Mouse (Mus musculus) myocyte (in vitro differentiated cells): ENCODE data around the gene Ddx58. TPM values are rescaled to one million over a fixed set of nuclear protein-coding genes. Genes with fewer than 3 reads are reported as not detected.

Experiments used
- H3K27me3 ChIP-seq: one replicate; pipeline ENCODE4 v1.6.1; 2011; ENCODE audit not compliant: control insufficient read depth, insufficient read depth, insufficient read length
- H3K36me3 ChIP-seq: one replicate; pipeline ENCODE4 v1.6.1; 2011; ENCODE audit not compliant: control insufficient read depth, insufficient read depth
- H3K4me2 ChIP-seq: one replicate; pipeline ENCODE4 v1.6.1; 2011; ENCODE audit warnings: low read depth, control low read depth
- H3K4me3 ChIP-seq: one replicate; pipeline ENCODE4 v1.5.1; 2011; ENCODE audit warnings: mild to moderate bottlenecking, control low read depth, moderate library complexity
- H3K79me2 ChIP-seq: one replicate; pipeline ENCODE4 v1.6.1; 2011; ENCODE audit not compliant: control insufficient read depth, insufficient read depth
- H3ac ChIP-seq: one replicate; pipeline ENCODE4 v1.6.1; 2011; ENCODE audit not compliant: control insufficient read depth, insufficient read length
- CEBPB ChIP-seq: IDR thresholded peaks from 2 replicates; pipeline ENCODE4 v1.6.1; 2011; ENCODE audit warnings: mild to moderate bottlenecking, moderate library complexity; ENCODE audit not compliant: poor library complexity, insufficient read depth, severe bottlenecking
- E2F4 ChIP-seq: IDR thresholded peaks from one replicate; pipeline ENCODE4 v1.6.1; 2011; ENCODE audit warnings: mild to moderate bottlenecking, control low read depth, moderate library complexity; ENCODE audit not compliant: insufficient read depth
- MAX ChIP-seq: IDR thresholded peaks from one replicate; pipeline ENCODE4 v1.6.1; 2011; ENCODE audit warnings: low read depth, mild to moderate bottlenecking, control low read depth
- MYOD1 ChIP-seq, 3 experiments: IDR thresholded peaks; one replicate each; pipeline ENCODE4 v1.6.1; 2011; ENCODE audit warnings: control low read depth in 2 of 3, low read depth in 2 of 3, mild to moderate bottlenecking in 2 of 3, moderate library complexity in 1 of 3; ENCODE audit not compliant: insufficient read length in 2 of 3, control insufficient read depth in 1 of 3
- MYOG ChIP-seq, 3 experiments: IDR thresholded peaks; one replicate each; pipeline ENCODE4 v1.6.1; 2011; ENCODE audit warnings: control low read depth in 2 of 3, low read depth in 2 of 3, mild to moderate bottlenecking in 2 of 3; ENCODE audit not compliant: insufficient read length in 2 of 3, control insufficient read depth in 1 of 3, insufficient read depth in 1 of 3
- POLR2A ChIP-seq: IDR thresholded peaks from one replicate; pipeline ENCODE4 v1.6.1; 2011; ENCODE audit warnings: low read depth, mild to moderate bottlenecking, control low read depth, moderate library complexity; ENCODE audit not compliant: insufficient read length
- POLR2AphosphoS2 ChIP-seq: IDR thresholded peaks from one replicate; pipeline ENCODE4 v1.6.1; 2011; ENCODE audit warnings: low read depth, control low read depth; ENCODE audit not compliant: insufficient read length
- REST ChIP-seq: IDR thresholded peaks from one replicate; pipeline ENCODE4 v1.6.1; 2011; ENCODE audit warnings: mild to moderate bottlenecking, control low read depth, moderate library complexity; ENCODE audit not compliant: insufficient read depth, insufficient read length
- SRF ChIP-seq: IDR thresholded peaks from one replicate; pipeline ENCODE4 v1.6.1; 2011; ENCODE audit warnings: low read depth; ENCODE audit not compliant: control insufficient read depth, insufficient read length
- TCF12 ChIP-seq: IDR thresholded peaks from one replicate; pipeline ENCODE4 v1.6.1; 2011; ENCODE audit warnings: mild to moderate bottlenecking, control low read depth; ENCODE audit not compliant: poor library complexity, insufficient read depth, severe bottlenecking
- TCF3 ChIP-seq: IDR thresholded peaks from one replicate; pipeline ENCODE4 v1.6.1; 2011; ENCODE audit warnings: low read depth, control low read depth; ENCODE audit not compliant: insufficient read length
- USF1 ChIP-seq: IDR thresholded peaks from one replicate; pipeline ENCODE4 v1.6.1; 2011; ENCODE audit warnings: low read depth, mild to moderate bottlenecking, control low read depth, moderate library complexity
- polyA plus RNA-seq: library from polyadenylated mRNA; unstranded; fragments of >200 nt; fragmentation: generic; extraction: Trizol; gene quantifications from one replicate; pipeline ENCODE4 v1.2.1, GENCODE M21; 2012; ENCODE audit warnings: missing spikeins

Gene Ddx58
- polyA plus RNA-seq, 1 experiment: 4.1 TPM

GRCm38 (mm10) chr4:40229723-40230122 is 9.9 kb downstream of the Ddx58 start:
- H3K27me3 ChIP-seq: no peaks in the 10 kb centered on the region
- no peak overlapping the region for H3ac ChIP-seq
- TF ChIP-seq E2F4 (no peak), TCF12 (no peak), MAX (no peak), MYOD1 (IDR thresholded peaks at IDR 0.05; ENCODE audit: control insufficient read depth in 1 of 3, insufficient read length in 2 of 3, low read depth in 2 of 3) (no peak), POLR2A (no peak), REST (no peak), USF1 (no peak), MYOG (IDR thresholded peaks at IDR 0.05; ENCODE audit: control insufficient read depth in 1 of 3, insufficient read depth in 1 of 3, insufficient read length in 2 of 3, low read depth in 2 of 3) (no peak), POLR2AphosphoS2 (no peak), SRF (no peak), CEBPB (no peak)
- H3K79me2 ChIP-seq: no peaks in the 10 kb centered on the region
- no peak overlapping the region for H3K4me2 ChIP-seq
- H3K4me3 ChIP-seq: no peak overlapping the region
- H3K36me3 ChIP-seq: no peaks in the 10 kb centered on the region

- Histone ChIP-seq H3K4me2 (no peak overlapping the region), H3K4me3 (no peak overlapping the region), H3K36me3 (no peaks in the 10 kb centered on the region), H3K79me2 (no peaks in the 10 kb centered on the region), H3ac (no peak overlapping the region), H3K27me3 (no peaks in the 10 kb centered on the region)
- no peak for TF ChIP-seq USF1
- TF ChIP-seq MYOG (IDR thresholded peaks at IDR 0.05; ENCODE audit: control insufficient read depth in 1 of 3, insufficient read depth in 1 of 3, insufficient read length in 2 of 3, low read depth in 2 of 3): no peak
- TF ChIP-seq MYOD1 (IDR thresholded peaks at IDR 0.05; ENCODE audit: control insufficient read depth in 1 of 3, insufficient read length in 2 of 3, low read depth in 2 of 3): no peak
- no peak for TF ChIP-seq POLR2AphosphoS2
- no peak for TF ChIP-seq SRF
- no peak for TF ChIP-seq TCF3
- TF ChIP-seq E2F4: no peak
- TF ChIP-seq MAX: no peak
- TF ChIP-seq REST: no peak
- no peak for TF ChIP-seq POLR2A
- TF ChIP-seq CEBPB: no peak
- TF ChIP-seq TCF12: no peak
These were observed 11.7 kb downstream of the Ddx58 start for GRCm38 (mm10) chr4:40227886-40228285.

- no peaks in the 10 kb centered on the region for H3K36me3 ChIP-seq
- H3K4me2 ChIP-seq: no peak overlapping the region
- no peak for TF ChIP-seq MAX
- TF ChIP-seq MYOG (IDR thresholded peaks at IDR 0.05; ENCODE audit: control insufficient read depth in 1 of 3, insufficient read depth in 1 of 3, insufficient read length in 2 of 3, low read depth in 2 of 3): no peak
- TF ChIP-seq SRF: no peak
- no peak for TF ChIP-seq USF1
- TF ChIP-seq E2F4: no peak
- no peak for TF ChIP-seq MYOD1 (IDR thresholded peaks at IDR 0.05; ENCODE audit: control insufficient read depth in 1 of 3, insufficient read length in 2 of 3, low read depth in 2 of 3)
- no peak for TF ChIP-seq POLR2AphosphoS2
- no peak for TF ChIP-seq POLR2A
- TF ChIP-seq CEBPB: no peak
- no peak for TF ChIP-seq TCF12
- no peak for TF ChIP-seq REST
- no peak for TF ChIP-seq TCF3
- no peaks in the 10 kb centered on the region for H3K27me3 ChIP-seq
- H3ac ChIP-seq: no peak overlapping the region
- no peak overlapping the region for H3K4me3 ChIP-seq
- no peaks in the 10 kb centered on the region for H3K79me2 ChIP-seq
These were observed 12.5 kb downstream of the Ddx58 start for GRCm38 (mm10) chr4:40227131-40227530.

GRCm38 (mm10) chr4:40226095-40226494 is 13.5 kb downstream of the Ddx58 start:
- Histone ChIP-seq H3K4me3 (no peak overlapping the region), H3K4me2 (no peak overlapping the region), H3ac (no peak overlapping the region), H3K79me2 (no peaks in the 10 kb centered on the region), H3K27me3 (no peaks in the 10 kb centered on the region), H3K36me3 (no peaks in the 10 kb centered on the region)
- TF ChIP-seq MYOD1 (IDR thresholded peaks at IDR 0.05; ENCODE audit: control insufficient read depth in 1 of 3, insufficient read length in 2 of 3, low read depth in 2 of 3) (no peak), POLR2A (no peak), POLR2AphosphoS2 (no peak), TCF12 (no peak), E2F4 (no peak), MYOG (IDR thresholded peaks at IDR 0.05; ENCODE audit: control insufficient read depth in 1 of 3, insufficient read depth in 1 of 3, insufficient read length in 2 of 3, low read depth in 2 of 3) (no peak), SRF (no peak), TCF3 (no peak), MAX (no peak), USF1 (no peak), CEBPB (no peak), REST (no peak)
